In genomic region chr17:40899783-40900363, GRCm38 (mm10) we compare ENCODE assay signal across 26 mouse cellular contexts. TPM values are rescaled to one million over a fixed set of nuclear protein-coding genes. Genes with fewer than 3 reads are reported as not detected.
A peak's percentile ranks its signal among the peaks of the same experiment; 100 is the strongest.
DNase-seq lines count a peak whose midpoint lies in the region; ATAC-seq and TF ChIP-seq lines count a peak whose summit lies in the region.
"Had no signal": no experiment of that assay in that cellular context is flagged by ENCODE, and none has a peak within 500 bp of the region (broad histone marks: within the 10 kb centered on the region; RNA-seq: fewer than 3 reads in every experiment).

No protein-coding gene starts in this region.

- H3K27ac ChIP-seq in heart, embryonic 12.5 days (ENCODE audit: poor library complexity, severe bottlenecking), result no peak overlapping the region
- no peak overlapping the region for H3K27ac ChIP-seq in MEL (ENCODE audit: control insufficient read depth, low read depth, low read length)
- H3K27ac ChIP-seq in liver, embryonic 12.5 days, result 0 out of 2 replicates have a peak overlapping the region, but pooled peaks have one; percentile 0
- H3K27ac ChIP-seq in liver, embryonic 16.5 days (ENCODE audit: low read length), result no peak overlapping the region
- H3K27ac ChIP-seq in intestine, embryonic 15.5 days, result no peak overlapping the region
- H3K27ac ChIP-seq: embryonic facial prominence, embryonic 10.5 days; forebrain, embryonic 13.5 days; heart, embryonic 10.5 days; heart, embryonic 15.5 days; hindbrain, embryonic 15.5 days had no signal

- no peaks in the 10 kb centered on the region for H3K36me3 ChIP-seq in heart, embryonic 12.5 days
- peaks cover 0 to 19% of the 10 kb centered on the region in 2 experiments; a peak in 2 of 4 replicates for H3K36me3 ChIP-seq in MEL (ENCODE audit: control insufficient read depth in 1 of 2, insufficient read depth in 2 of 2, low read length in 2 of 2)
- H3K36me3 ChIP-seq in liver, embryonic 12.5 days, result no peaks in the 10 kb centered on the region
- no peaks in the 10 kb centered on the region for H3K36me3 ChIP-seq in liver, embryonic 16.5 days (ENCODE audit: control insufficient read depth, insufficient read depth)
- no peaks in the 10 kb centered on the region for H3K36me3 ChIP-seq in intestine, embryonic 15.5 days
- H3K36me3 ChIP-seq: embryonic facial prominence, embryonic 10.5 days; heart, embryonic 10.5 days; heart, embryonic 15.5 days; hindbrain, embryonic 15.5 days had no signal

- peak in 1 of 2 experiments; percentile 17; a peak in 1 of 4 replicates for TF ChIP-seq EP300 in MEL (IDR thresholded peaks at IDR 0.05; ENCODE audit: low read depth in 1 of 2, low read length in 2 of 2)

- H3K9ac ChIP-seq in heart, embryonic 12.5 days, result no peak overlapping the region
- H3K9ac ChIP-seq in MEL (ENCODE audit: control insufficient read depth, low read depth, low read length, poor library complexity, severe bottlenecking), result no peak overlapping the region
- no peak overlapping the region for H3K9ac ChIP-seq in liver, embryonic 12.5 days
- H3K9ac ChIP-seq in liver, embryonic 16.5 days (ENCODE audit: low read depth, low read length), result no peak overlapping the region
- H3K9ac ChIP-seq in intestine, embryonic 15.5 days, result no peak overlapping the region
- H3K9ac ChIP-seq: forebrain, embryonic 13.5 days; heart, embryonic 15.5 days; hindbrain, embryonic 15.5 days had no signal

- ATAC-seq in heart, embryonic 12.5 days (ENCODE audit: insufficient number of reproducible peaks, low FRiP score), result no peak
- peak; percentile 89 for ATAC-seq in liver, embryonic 12.5 days
- peak; percentile 83 for ATAC-seq in liver, embryonic 16.5 days (ENCODE audit: low read depth)
- ATAC-seq in intestine, embryonic 15.5 days, result no peak
- ATAC-seq: CD4-positive, CD25-positive, alpha-beta regulatory T cell, adult 4 months; forebrain, embryonic 13.5 days had no signal

- no peak for TF ChIP-seq RAD21 in MEL (IDR thresholded peaks at IDR 0.05; ENCODE audit: low read depth, low read length)

- no peak for TF ChIP-seq POLR2A in MEL (IDR thresholded peaks at IDR 0.05; ENCODE audit: control insufficient read depth in 1 of 2, insufficient read depth in 1 of 2, low read depth in 1 of 2, low read length in 2 of 2, poor library complexity in 1 of 2)

- H3K9me3 ChIP-seq in heart, embryonic 12.5 days (replicated peaks), result no peaks in the 10 kb centered on the region
- H3K9me3 ChIP-seq in MEL (replicated peaks; ENCODE audit: insufficient read depth, low read length), result no peaks in the 10 kb centered on the region
- H3K9me3 ChIP-seq in liver, embryonic 12.5 days (replicated peaks), result no peaks in the 10 kb centered on the region
- no peaks in the 10 kb centered on the region for H3K9me3 ChIP-seq in liver, embryonic 16.5 days (replicated peaks; ENCODE audit: control insufficient read depth, low read length)
- no peaks in the 10 kb centered on the region for H3K9me3 ChIP-seq in intestine, embryonic 15.5 days
- H3K9me3 ChIP-seq: embryonic facial prominence, embryonic 10.5 days; forebrain, embryonic 13.5 days; heart, embryonic 10.5 days; heart, embryonic 15.5 days; hindbrain, embryonic 15.5 days had no signal

- H3K27me3 ChIP-seq in heart, embryonic 12.5 days (replicated peaks), result no peaks in the 10 kb centered on the region
- no peaks in the 10 kb centered on the region for H3K27me3 ChIP-seq in MEL (ENCODE audit: control insufficient read depth in 1 of 2, insufficient read depth in 2 of 2, low read length in 2 of 2)
- H3K27me3 ChIP-seq in liver, embryonic 12.5 days (replicated peaks), result no peaks in the 10 kb centered on the region
- no peaks in the 10 kb centered on the region for H3K27me3 ChIP-seq in liver, embryonic 16.5 days (ENCODE audit: control insufficient read depth, insufficient read depth, low read depth, low read length)
- H3K27me3 ChIP-seq in intestine, embryonic 15.5 days (replicated peaks), result no peaks in the 10 kb centered on the region
- H3K27me3 ChIP-seq: forebrain, embryonic 13.5 days; heart, embryonic 15.5 days; hindbrain, embryonic 15.5 days had no signal

- 47% methylated on average over 4 of the region's 4 CpGs for WGBS in heart, embryonic 12.5 days
- 48% methylated on average over 4 of the region's 4 CpGs for WGBS in liver, embryonic 12.5 days (ENCODE audit: insufficient replicate concordance)
- WGBS in liver, embryonic 16.5 days (ENCODE audit: insufficient replicate concordance), result 42% methylated on average over 4 of the region's 4 CpGs
- WGBS in intestine, embryonic 15.5 days, result 45% methylated on average over 4 of the region's 4 CpGs

- no peak overlapping the region for H3K4me2 ChIP-seq in heart, embryonic 12.5 days
- peak overlapping the region; percentile 9 for H3K4me2 ChIP-seq in liver, embryonic 12.5 days
- no peak overlapping the region for H3K4me2 ChIP-seq in liver, embryonic 16.5 days (ENCODE audit: low read depth, low read length)
- H3K4me2 ChIP-seq in intestine, embryonic 15.5 days (replicated peaks), result no peak overlapping the region
- H3K4me2 ChIP-seq: forebrain, embryonic 13.5 days; heart, embryonic 15.5 days; hindbrain, embryonic 15.5 days had no signal

- H3K4me1 ChIP-seq in heart, embryonic 12.5 days (replicated peaks), result peaks cover 10% of the 10 kb centered on the region
- peaks cover 4 to 8% of the 10 kb centered on the region in 2 experiments for H3K4me1 ChIP-seq in MEL (ENCODE audit: control insufficient read depth in 1 of 2, insufficient read depth in 2 of 2, low read length in 2 of 2)
- H3K4me1 ChIP-seq in liver, embryonic 12.5 days, result peaks cover 20% of the 10 kb centered on the region
- no peaks in the 10 kb centered on the region; the same call in 1 of the 2 replicates for H3K4me1 ChIP-seq in liver, embryonic 16.5 days (ENCODE audit: control insufficient read depth, low read depth, low read length)
- no peaks in the 10 kb centered on the region for H3K4me1 ChIP-seq in intestine, embryonic 15.5 days (replicated peaks)
- H3K4me1 ChIP-seq: forebrain, embryonic 13.5 days had no signal

- H3K79me2 ChIP-seq in MEL (ENCODE audit: control insufficient read depth, insufficient read depth, low read length, poor library complexity), result no peaks in the 10 kb centered on the region

- H3K4me3 ChIP-seq in heart, embryonic 12.5 days, result no peak overlapping the region
- H3K4me3 ChIP-seq in MEL (ENCODE audit: control insufficient read depth in 1 of 2, insufficient read depth in 1 of 2, low read depth in 2 of 2, low read length in 2 of 2), result no peak overlapping the region
- no peak overlapping the region for H3K4me3 ChIP-seq in liver, embryonic 12.5 days
- H3K4me3 ChIP-seq in liver, embryonic 16.5 days (ENCODE audit: low read depth, low read length), result no peak overlapping the region
- H3K4me3 ChIP-seq in intestine, embryonic 15.5 days (replicated peaks), result no peak overlapping the region
- H3K4me3 ChIP-seq: embryonic facial prominence, embryonic 10.5 days; forebrain, embryonic 13.5 days; heart, embryonic 10.5 days; heart, embryonic 15.5 days; hindbrain, embryonic 15.5 days had no signal

- no peak for TF ChIP-seq CTCF in MEL (IDR thresholded peaks at IDR 0.05 in 2 of 3, conservative IDR thresholded peaks at IDR 0.05 in 1 of 3; ENCODE audit: control insufficient read depth in 1 of 3, insufficient read depth in 1 of 3, low read depth in 2 of 3, low read length in 3 of 3, poor library complexity in 1 of 3, severe bottlenecking in 1 of 3)

- peak; percentile 58 for DNase-seq in heart, adult 11 months
- no peak for DNase-seq in MEL (ENCODE audit: low read depth, low spot score)
- no peak for DNase-seq in cerebellum, adult 8-10 months
- DNase-seq in lung, postnatal 14 days, result no peak
- DNase-seq: adrenal gland, postnatal 10 days; B cell, adult 2 months; cerebellum, adult 11 months; cerebellum, adult 9-10 months; cerebellum, postnatal 36 days; gastrocnemius, postnatal 36 days; heart, adult 18-20 months; heart, postnatal 14 days had no signal

RNA-seq across cellular contexts. Expression of gene Glyatl3, which starts 14.3 kb away (rescaled TPM):
- polyA plus RNA-seq in heart, embryonic 12.5 days (2016; fragmentation: Nextera tagmentation; extraction: Ambion mirVana), result not detected in 2 replicates
- total RNA-seq in MEL (2012; rRNA removed), result not detected in 2 replicates
- polyA plus RNA-seq in MEL (2012; ENCODE audit: insufficient read depth in 1 of 2, insufficient read length in 2 of 2, low read depth in 1 of 2, low replicate concordance in 2 of 2, missing spikeins in 1 of 2), result under 1 TPM in 1 of 2 experiments, not detected in 1; 0.33 TPM
- polyA plus RNA-seq in liver, embryonic 12.5 days (2016; fragmentation: Nextera tagmentation; extraction: Ambion mirVana), result not detected in 2 replicates
- polyA plus RNA-seq in liver, embryonic 16.5 days (2015; fragmentation: Nextera tagmentation; extraction: Ambion mirVana), result not detected in 2 replicates
- not detected in 2 replicates for polyA plus RNA-seq in intestine, embryonic 15.5 days (2015; fragmentation: Nextera tagmentation; extraction: Ambion mirVana)
- total RNA-seq: adrenal gland, postnatal 10 days; adrenal gland, postnatal 4 days; gastrocnemius, adult 8-10 months; gastrocnemius, postnatal 36 days; heart, adult 18-20 months; heart, postnatal 14 days; hematopoietic stem cell, adult 5-6 weeks had no signal
- polyA plus RNA-seq: brain, embryonic 14.5 days; CD4-positive, CD25-positive, alpha-beta regulatory T cell, adult 4 months; forebrain, embryonic 13.5 days; heart, embryonic 10.5 days; heart, embryonic 15.5 days; hindbrain, embryonic 15.5 days had no signal

RNA-seq across cellular contexts. Expression of gene 9130008F23Rik, which starts 19.5 kb away (rescaled TPM):
- polyA plus RNA-seq in heart, embryonic 12.5 days (2016; fragmentation: Nextera tagmentation; extraction: Ambion mirVana), result 3.4 and 4.5 TPM in 2 replicates
- total RNA-seq in MEL (2012; rRNA removed), result 1.2 and 1.3 TPM in 2 replicates
- 1 to 10 TPM in 1 of 2 experiments, not detected in 1; 1.1 TPM for polyA plus RNA-seq in MEL (2012; ENCODE audit: insufficient read depth in 1 of 2, insufficient read length in 2 of 2, low read depth in 1 of 2, low replicate concordance in 2 of 2, missing spikeins in 1 of 2)
- polyA plus RNA-seq in liver, embryonic 12.5 days (2016; fragmentation: Nextera tagmentation; extraction: Ambion mirVana), result 0.71 and 0.75 TPM in 2 replicates
- 0.08 and 0.30 TPM in 2 replicates for polyA plus RNA-seq in liver, embryonic 16.5 days (2015; fragmentation: Nextera tagmentation; extraction: Ambion mirVana)
- 4.4 and 4.8 TPM in 2 replicates for polyA plus RNA-seq in intestine, embryonic 15.5 days (2015; fragmentation: Nextera tagmentation; extraction: Ambion mirVana)

RNA-seq across cellular contexts. Expression of gene Mut, which starts 34.6 kb away (rescaled TPM):
- 40.4 and 43.6 TPM in 2 replicates for polyA plus RNA-seq in heart, embryonic 12.5 days (2016; fragmentation: Nextera tagmentation; extraction: Ambion mirVana)
- 21.2 and 25.8 TPM in 2 replicates for total RNA-seq in MEL (2012; rRNA removed)
- polyA plus RNA-seq in MEL (2012; ENCODE audit: insufficient read depth in 1 of 2, insufficient read length in 2 of 2, low read depth in 1 of 2, low replicate concordance in 2 of 2, missing spikeins in 1 of 2), result 10 to 100 TPM; 25.0 to 65.8 TPM
- 29.4 TPM in 2 replicates for polyA plus RNA-seq in liver, embryonic 12.5 days (2016; fragmentation: Nextera tagmentation; extraction: Ambion mirVana)
- 33.0 and 33.5 TPM in 2 replicates for polyA plus RNA-seq in liver, embryonic 16.5 days (2015; fragmentation: Nextera tagmentation; extraction: Ambion mirVana)
- 42.9 and 44.0 TPM in 2 replicates for polyA plus RNA-seq in intestine, embryonic 15.5 days (2015; fragmentation: Nextera tagmentation; extraction: Ambion mirVana)

RNA-seq across cellular contexts. Expression of gene Cenpq, which starts 35.0 kb away (rescaled TPM):
- 17.0 and 20.2 TPM in 2 replicates for polyA plus RNA-seq in heart, embryonic 12.5 days (2016; fragmentation: Nextera tagmentation; extraction: Ambion mirVana)
- 18.9 and 20.9 TPM in 2 replicates for total RNA-seq in MEL (2012; rRNA removed)
- 10 to 100 TPM in 1 of 2 experiments, not detected in 1; 25.5 TPM for polyA plus RNA-seq in MEL (2012; ENCODE audit: insufficient read depth in 1 of 2, insufficient read length in 2 of 2, low read depth in 1 of 2, low replicate concordance in 2 of 2, missing spikeins in 1 of 2)
- polyA plus RNA-seq in liver, embryonic 12.5 days (2016; fragmentation: Nextera tagmentation; extraction: Ambion mirVana), result 27.5 and 29.1 TPM in 2 replicates
- polyA plus RNA-seq in liver, embryonic 16.5 days (2015; fragmentation: Nextera tagmentation; extraction: Ambion mirVana), result 21.1 and 23.8 TPM in 2 replicates
- 19.2 and 21.0 TPM in 2 replicates for polyA plus RNA-seq in intestine, embryonic 15.5 days (2015; fragmentation: Nextera tagmentation; extraction: Ambion mirVana)

Comparison
In these comparisons a context has a peak if more than half of its experiments do, and no peak if none do; other contexts are left out.
1. ATAC-seq: peak in liver, embryonic 12.5 days (single experiment) and liver, embryonic 16.5 days (single experiment); none in heart, embryonic 12.5 days (single experiment) and intestine, embryonic 15.5 days (single experiment).